Mouse (Mus musculus) myocyte (in vitro differentiated cells): ENCODE measurements around the gene Hmgb2.

Experiments used
- CEBPB ChIP-seq: IDR thresholded peaks from 2 replicates; pipeline ENCODE4 v1.6.1; 2011; ENCODE audit warnings: mild to moderate bottlenecking, moderate library complexity; ENCODE audit not compliant: poor library complexity, insufficient read depth, severe bottlenecking
- E2F4 ChIP-seq: IDR thresholded peaks from one replicate; pipeline ENCODE4 v1.6.1; 2011; ENCODE audit warnings: mild to moderate bottlenecking, control low read depth, moderate library complexity; ENCODE audit not compliant: insufficient read depth
- MAX ChIP-seq: IDR thresholded peaks from one replicate; pipeline ENCODE4 v1.6.1; 2011; ENCODE audit warnings: low read depth, mild to moderate bottlenecking, control low read depth
- MYOD1 ChIP-seq, 3 experiments: IDR thresholded peaks; one replicate each; pipeline ENCODE4 v1.6.1; 2011; ENCODE audit warnings: control low read depth in 2 of 3, low read depth in 2 of 3, mild to moderate bottlenecking in 2 of 3, moderate library complexity in 1 of 3; ENCODE audit not compliant: insufficient read length in 2 of 3, control insufficient read depth in 1 of 3
- MYOG ChIP-seq, 3 experiments: IDR thresholded peaks; one replicate each; pipeline ENCODE4 v1.6.1; 2011; ENCODE audit warnings: control low read depth in 2 of 3, low read depth in 2 of 3, mild to moderate bottlenecking in 2 of 3; ENCODE audit not compliant: insufficient read length in 2 of 3, control insufficient read depth in 1 of 3, insufficient read depth in 1 of 3
- POLR2A ChIP-seq: IDR thresholded peaks from one replicate; pipeline ENCODE4 v1.6.1; 2011; ENCODE audit warnings: low read depth, mild to moderate bottlenecking, control low read depth, moderate library complexity; ENCODE audit not compliant: insufficient read length
- SRF ChIP-seq: IDR thresholded peaks from one replicate; pipeline ENCODE4 v1.6.1; 2011; ENCODE audit warnings: low read depth; ENCODE audit not compliant: control insufficient read depth, insufficient read length
- USF1 ChIP-seq: IDR thresholded peaks from one replicate; pipeline ENCODE4 v1.6.1; 2011; ENCODE audit warnings: low read depth, mild to moderate bottlenecking, control low read depth, moderate library complexity

- TF ChIP-seq POLR2A (no peak), MYOG (IDR thresholded peaks at IDR 0.05; ENCODE audit: control insufficient read depth in 1 of 3, insufficient read depth in 1 of 3, insufficient read length in 2 of 3, low read depth in 2 of 3) (no peak), SRF (no peak), USF1 (no peak), MAX (no peak), E2F4 (no peak), CEBPB (no peak), MYOD1 (IDR thresholded peaks at IDR 0.05; ENCODE audit: control insufficient read depth in 1 of 3, insufficient read length in 2 of 3, low read depth in 2 of 3) (no peak)
Measured at GRCm38 (mm10) chr8:57562741-57563140, 51.0 kb downstream of the Hmgb2 start.
